Mouse (Mus musculus) right cerebral cortex, adult 18-20 months (tissue): Measurements from ENCODE around the gene Arrb1.

Experiments
- DNase-seq: peaks from one replicate; pipeline ENCODE4 v3.0.0; 2022; ENCODE audit warnings: mixed read lengths

Gene Arrb1

GRCm38 (mm10) chr7:99642078-99642477 lies 106.8 kb downstream of the Arrb1 start:
- DNase-seq: no peak

- no peak for DNase-seq
Measured at GRCm38 (mm10) chr7:99644701-99645100, 109.4 kb downstream of the Arrb1 start.

- no peak for DNase-seq
Measured at GRCm38 (mm10) chr7:99648623-99649022, 113.4 kb downstream of the Arrb1 start.

- no peak for DNase-seq
Measured at GRCm38 (mm10) chr7:99649585-99649984, 114.3 kb downstream of the Arrb1 start.

- no peak for DNase-seq
Measured at GRCm38 (mm10) chr7:99654244-99654643, 119.0 kb downstream of the Arrb1 start.
